Mouse (Mus musculus) right cerebral cortex, postnatal 10 days (tissue): ENCODE data around the gene Gm28308.

Experiments used
- DNase-seq, 2 experiments: peaks; one replicate each; pipeline ENCODE4 v3.0.0; 2021; ENCODE audit warnings: low spot score in 2 of 2

The Gm28308 gene

DNA sequence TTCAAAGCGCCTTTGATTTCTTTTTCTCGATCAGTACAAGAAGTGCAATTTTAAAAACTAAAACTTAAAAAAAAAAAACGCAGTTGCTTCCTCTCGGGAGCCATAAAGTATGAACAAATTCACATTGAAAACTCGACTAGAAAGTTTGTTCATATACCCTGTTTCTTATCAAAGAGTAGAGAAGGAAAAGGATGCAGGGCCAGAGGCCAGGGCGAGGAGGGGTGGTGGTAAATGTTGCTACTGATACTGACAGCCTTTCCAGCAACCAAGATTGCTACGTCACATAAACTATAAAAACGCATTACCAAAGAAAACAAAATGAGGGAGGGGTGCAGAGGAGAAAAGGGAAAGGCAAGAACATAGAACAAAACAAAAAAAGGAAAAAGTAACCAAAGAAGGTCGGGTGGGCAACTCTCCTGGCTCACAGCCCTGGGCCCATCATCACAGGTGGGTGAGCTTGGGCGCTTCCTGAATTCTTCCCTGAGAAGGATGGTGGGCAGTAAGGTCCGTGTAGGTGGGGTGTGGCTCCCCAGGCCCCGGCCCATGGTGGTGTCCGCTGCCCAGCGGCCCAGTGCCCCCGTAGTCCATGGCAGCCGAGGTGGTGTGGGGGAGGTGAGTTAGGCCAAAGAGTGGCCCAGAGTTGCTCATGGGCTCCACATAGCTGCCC is 43.5 kb downstream of the Gm28308 start:
- DNase-seq, result no peak

DNA sequence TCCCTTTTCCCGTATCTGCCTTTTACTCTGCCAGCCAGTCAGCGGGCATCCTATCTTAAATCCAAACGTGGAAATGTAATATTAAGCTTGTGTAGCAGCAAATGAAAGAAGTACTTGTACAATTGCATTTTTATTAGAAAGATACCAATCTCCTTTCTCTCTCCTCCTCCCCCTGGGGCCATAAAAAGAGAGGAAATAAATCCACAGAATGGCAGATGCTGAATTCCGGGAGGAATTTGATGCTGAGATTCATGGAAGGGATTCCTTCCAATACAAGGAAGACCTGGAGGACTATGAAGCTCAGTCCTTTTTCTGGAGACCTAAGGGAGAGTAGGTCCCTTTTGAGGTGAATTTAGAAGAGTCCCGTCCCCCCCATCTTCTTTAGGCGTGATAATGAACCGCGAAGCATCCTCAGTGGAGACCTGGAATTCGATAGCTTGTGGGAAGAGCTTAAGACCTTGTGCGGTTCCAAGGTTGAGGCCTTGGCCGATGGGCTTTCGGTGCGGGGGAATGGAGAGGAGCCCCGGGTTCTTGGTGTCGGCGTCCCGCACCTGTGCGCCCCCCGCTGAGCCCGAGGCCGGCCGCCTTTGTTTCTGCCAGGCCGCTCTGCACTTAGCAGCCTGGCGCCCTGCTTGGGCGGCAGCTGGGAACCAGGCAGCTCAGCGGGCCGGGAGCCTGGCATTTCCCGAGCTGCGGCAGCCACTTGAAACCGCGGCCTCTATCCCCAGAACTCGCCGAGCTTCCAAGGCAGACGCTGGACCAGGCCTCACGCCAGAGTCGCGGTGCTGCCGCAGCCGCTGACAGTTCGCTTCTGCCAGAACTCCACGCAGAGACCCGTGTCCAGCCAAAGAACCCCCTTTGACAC is 44.7 kb downstream of the Gm28308 start:
- DNase-seq, result no peak

DNA sequence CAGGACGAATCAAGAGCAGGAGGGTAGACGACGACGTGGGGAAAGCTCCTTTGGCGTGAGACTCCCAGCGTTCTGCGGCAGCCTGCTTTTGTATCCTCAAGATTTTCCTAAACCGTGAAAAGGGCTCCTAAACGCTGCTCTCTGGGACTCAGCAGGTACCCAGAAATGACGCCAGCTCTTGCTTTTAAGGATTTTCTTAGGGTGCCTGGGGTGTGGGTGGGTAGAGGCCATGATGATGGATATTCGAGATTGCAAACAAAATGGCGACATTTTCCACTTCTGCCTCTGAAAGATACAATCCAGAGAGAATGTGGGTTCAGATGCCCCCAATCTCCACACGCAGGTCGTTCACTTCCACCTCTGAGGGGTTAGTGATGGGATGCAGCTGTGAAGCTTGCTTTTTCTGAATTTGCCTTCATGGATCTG is 45.4 kb downstream of the Gm28308 start:
- no peak for DNase-seq

DNA sequence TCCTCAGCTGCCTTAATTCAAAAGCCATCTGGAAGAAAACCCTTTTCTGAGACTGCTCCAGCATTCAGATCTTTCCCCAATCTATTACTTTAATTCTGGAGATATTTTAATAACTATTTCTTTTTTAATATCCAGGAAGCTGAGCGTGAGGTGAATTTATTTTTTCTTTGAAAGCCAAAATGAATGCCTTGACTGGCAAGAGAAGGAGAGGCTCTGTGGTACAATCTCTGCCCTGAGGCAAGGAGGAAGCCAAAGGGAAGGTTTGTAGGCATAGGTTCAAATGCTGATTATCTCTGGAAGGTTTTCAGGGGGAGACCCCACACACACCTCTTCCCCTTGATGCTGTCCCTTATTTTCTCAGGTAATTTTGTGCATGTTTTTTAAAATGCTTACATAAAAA is 46.0 kb downstream of the Gm28308 start:
- DNase-seq, result no peak

DNA sequence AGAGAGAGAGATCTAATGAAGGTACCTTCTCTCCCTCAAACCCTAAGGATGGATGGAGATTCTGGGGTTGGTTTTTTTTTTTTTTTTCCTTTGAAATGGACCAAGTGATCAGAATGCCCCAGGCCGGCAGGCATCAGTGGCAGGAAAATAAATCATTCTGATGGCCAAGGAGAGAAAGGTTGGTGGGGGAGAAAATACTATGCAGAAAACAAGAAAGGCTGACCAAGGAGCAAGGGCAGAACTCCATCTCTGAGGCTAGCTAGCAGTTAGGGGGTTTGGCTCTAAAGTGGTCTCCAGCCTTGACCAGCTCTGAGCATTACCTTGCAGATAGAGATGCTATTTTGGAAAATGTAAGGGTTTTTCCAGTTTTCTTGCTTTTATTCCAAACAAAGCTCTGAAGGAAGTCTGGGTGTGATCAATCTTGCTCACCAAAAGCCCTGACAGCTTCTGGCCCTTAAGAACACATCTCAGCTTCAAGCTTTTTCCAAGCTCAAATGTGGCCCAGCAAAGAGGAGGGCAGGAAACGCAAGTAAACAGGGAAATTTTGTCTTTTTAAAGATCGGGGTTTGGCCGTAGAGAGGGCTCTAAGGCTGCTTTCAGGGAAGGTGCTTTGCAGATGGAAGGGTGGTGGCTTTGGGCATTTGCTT is 46.6 kb downstream of the Gm28308 start:
- DNase-seq, result no peak

DNA sequence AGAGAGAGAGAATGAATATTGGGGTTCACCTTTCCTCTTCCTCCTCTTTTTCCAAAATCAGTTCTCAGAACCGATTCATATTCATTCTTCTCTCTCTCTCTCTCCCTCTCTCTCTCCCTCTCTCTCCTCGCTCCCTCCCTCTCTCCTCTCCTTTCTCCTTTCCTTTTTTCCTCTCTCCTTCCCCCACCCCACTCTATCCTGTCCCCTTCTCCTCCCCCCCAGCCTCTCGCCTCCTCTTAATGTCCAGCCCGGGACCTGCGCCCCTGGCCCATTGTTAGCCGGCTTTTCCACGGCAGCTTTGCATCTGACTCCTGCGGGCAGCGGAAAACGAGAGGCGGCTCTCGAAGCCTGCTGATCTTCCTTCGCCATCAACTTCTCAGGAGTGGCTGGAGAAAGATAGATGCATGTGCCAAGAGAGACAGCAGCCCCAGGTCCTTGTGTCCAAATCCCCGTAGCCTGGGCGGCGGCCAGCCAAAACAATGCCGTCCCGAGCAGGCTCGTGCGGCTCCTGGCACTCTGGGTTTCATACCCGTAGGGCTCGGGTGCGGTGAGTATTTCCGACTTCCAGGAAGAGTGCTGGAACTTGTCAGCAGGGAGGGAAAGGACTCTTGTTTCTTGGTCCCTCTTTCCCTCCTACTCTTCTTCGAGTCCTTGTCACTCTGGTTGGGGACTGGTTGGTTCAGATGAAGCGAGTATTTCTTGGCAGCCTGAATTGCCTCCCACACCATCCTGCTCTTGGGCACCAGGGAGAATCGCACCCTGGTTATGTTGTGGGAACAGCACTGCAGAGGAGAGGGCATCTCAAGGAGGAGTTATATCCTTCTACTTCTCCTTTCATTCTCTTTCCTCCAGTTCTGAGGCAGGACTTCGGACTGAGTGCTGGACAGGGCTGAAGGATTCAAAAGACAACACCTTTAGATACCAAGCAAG is 47.4 kb downstream of the Gm28308 start:
- peak in 1 of 2 experiments; percentile 20 for DNase-seq

DNA sequence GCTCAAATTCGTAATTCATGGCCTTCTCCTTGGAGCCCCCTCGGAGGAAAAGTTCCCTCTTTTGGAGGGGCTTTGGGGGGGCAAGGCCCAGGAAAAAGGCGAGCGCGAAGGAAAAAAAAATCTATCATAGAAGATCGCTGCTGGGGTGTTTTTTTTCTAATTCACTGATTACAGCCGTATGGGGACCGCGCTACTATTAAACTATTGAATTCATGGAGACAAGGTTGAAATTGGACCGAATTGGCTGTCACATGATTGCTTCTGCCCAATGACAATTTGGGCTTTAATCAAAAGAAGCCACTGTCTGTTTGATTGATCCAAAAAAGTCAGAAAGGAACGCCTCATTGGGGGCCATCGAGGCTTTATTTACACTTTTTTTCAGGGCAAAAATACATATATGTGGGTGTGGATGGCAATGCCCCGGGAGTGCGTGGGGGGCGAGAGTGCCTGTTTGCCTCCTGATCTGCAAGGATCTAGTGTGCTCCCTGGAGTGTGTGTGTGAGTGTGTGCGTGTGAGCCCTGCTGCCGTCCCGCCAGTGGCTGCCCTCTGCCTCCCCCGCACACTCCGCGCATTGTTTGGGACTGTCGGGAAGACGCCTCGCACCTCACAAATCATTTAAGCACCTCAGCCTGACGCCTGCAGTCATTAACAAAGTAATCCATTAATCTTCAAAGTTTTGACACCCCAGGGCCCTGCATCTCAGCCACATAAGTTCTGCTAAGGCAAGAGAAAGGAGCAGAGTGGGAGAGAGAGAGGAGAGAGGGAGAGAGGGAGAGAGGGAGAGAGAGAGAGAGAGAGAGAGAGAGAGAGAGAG is 48.3 kb downstream of the Gm28308 start, which contains the start of gene Hoxa2:
Gene Hoxa2 (minus strand): TSS at position 206 of the 815 bp plus-strand sequence.
- peak in 1 of 2 experiments; percentile 17 for DNase-seq

DNA sequence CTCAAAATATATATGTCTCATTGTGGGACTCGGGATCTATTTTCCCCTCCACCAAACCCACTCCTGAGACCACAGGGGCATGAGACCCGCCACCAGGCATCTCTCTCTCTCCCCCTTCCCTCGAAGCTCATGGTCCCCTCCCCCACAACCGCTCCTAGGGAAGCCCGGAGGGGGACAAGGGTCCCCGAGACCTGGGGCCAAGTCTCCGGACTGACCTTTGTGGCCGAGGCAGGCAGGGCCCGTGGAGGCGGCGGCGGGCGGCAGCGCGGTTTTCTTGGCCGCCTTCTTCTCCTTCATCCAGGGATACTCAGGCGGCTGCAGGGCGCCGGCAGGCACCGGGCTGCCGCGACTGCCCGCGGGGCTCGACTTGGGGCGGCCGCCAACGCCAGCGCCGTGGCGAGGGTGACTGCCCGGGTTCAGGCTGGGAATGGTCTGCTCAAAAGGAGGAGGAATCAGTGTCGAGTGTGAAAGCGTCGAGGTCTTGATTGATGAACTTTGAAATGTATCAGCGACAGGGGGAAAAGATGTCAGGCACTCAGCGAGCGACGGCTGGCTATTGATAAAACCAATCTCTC is 49.0 kb downstream of the Gm28308 start:
- DNase-seq, result peak in 1 of 2 experiments; percentile 20

DNA sequence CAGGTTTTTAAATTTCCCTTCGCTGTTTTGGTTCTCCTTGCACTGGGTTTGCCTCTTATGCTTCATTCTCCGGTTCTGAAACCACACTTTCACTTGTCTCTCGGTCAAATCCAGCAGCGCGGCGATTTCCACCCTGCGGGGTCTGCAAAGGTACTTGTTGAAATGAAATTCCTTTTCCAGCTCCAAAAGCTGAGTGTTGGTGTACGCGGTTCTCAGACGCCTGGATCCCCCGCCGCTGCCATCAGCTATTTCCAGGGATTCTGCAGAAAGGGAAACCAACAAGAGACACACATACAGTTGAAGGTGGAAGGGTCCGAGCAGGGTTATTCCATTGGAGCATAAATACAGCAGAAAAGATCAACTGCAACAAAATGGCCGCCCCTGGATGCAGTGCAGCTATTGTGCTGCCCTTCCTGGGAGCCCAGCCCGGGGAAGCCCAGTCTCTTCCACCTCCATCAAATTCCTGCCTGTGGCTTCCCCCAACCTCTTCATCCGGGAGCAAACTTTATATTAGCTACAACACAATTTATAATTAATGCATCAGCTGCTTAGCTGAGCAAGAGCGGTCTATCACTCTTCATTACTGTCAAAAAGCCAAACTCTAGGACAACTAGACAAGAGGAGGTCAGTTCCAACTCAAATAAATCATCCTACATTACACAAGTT is 49.6 kb downstream of the Gm28308 start:
- DNase-seq, result peak in 1 of 2 experiments; percentile 21

DNA sequence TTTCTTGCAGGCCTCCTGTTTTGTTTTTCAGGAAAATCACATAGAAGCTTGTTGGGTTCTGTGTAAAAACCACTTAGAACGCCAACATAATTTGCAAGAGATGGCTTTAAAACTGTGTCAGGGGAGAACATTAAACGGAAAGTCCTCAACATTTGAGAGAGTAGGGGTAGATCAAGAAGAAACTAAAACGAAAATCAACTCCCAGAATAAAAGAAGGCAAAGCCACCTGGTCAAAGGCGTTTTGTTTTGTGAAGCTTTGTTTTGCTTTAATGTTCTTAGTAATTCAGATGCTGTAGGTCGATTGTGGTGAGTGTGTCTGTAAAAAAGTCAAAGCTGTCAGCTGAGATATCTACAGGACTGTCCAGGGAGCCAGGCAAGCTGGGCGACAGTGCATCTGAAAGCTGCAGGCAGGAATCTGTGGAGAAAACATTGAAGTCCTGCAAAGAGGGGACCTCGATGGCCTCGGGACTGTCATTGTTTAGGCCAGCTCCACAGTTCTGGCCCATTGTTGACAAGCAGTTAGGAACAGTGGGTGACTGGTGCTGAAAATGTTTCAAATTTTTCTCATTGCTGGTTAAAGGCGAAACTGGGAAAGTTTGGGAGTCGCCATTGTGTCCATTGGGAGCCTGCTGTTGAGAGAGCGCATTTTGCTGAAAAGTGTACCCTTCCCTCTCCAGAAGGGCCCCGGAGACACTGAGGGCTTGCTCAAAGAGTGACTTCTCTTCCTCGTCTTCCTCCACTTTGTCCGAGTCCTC is 50.4 kb downstream of the Gm28308 start:
- DNase-seq, result peak in 1 of 2 experiments; percentile 15

DNA sequence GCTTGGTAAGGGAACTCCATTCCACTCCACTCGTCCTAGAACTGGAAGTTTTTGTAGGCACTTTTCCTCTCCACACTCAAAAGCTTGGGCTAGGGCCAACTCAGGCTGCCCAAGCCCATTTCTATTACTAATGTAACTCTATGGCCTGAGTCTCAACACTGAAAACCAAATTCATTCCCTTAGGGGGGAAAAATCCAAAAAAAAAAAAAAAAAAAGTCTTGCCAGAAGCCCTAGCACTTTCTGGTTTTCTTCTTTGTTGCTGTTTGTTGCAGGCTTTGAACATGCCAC is 51.1 kb downstream of the Gm28308 start:
- DNase-seq, result no peak

DNA sequence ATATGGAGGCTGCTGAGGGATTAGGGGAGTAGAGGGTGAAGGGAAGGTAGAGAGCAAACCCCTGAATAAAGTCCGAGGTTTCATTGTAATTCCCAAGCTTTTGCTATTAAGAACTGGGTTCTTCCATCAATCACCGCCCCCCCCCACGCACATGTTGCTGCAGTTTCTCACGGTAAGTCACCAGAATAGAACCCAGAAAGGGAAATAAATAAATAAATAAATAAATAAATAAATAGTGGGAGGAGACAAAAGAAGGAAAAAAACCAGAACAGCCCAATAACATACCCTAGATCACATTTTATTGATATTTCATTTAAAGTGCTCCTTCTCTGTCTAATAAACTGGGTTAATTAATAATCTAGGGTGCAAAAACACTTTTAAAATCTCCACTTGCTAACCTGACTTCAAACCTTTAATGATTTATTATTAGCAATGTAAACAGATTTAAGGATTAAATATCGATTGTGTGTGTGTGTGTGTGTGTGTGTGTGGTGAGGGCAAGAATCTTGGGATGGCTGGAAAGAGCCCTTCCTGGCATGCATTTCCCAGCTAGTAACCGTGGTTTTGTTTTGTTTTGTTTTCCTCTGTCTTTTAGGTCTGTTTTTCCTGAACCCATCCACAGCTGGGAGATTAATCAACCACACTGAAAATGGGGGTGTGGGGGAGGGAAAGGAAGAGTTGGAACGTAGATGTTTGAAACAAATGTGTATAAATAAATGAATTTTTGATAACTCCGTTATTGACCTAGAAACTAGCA is 51.6 kb downstream of the Gm28308 start:
- peak in 1 of 2 experiments; percentile 15 for DNase-seq

DNA sequence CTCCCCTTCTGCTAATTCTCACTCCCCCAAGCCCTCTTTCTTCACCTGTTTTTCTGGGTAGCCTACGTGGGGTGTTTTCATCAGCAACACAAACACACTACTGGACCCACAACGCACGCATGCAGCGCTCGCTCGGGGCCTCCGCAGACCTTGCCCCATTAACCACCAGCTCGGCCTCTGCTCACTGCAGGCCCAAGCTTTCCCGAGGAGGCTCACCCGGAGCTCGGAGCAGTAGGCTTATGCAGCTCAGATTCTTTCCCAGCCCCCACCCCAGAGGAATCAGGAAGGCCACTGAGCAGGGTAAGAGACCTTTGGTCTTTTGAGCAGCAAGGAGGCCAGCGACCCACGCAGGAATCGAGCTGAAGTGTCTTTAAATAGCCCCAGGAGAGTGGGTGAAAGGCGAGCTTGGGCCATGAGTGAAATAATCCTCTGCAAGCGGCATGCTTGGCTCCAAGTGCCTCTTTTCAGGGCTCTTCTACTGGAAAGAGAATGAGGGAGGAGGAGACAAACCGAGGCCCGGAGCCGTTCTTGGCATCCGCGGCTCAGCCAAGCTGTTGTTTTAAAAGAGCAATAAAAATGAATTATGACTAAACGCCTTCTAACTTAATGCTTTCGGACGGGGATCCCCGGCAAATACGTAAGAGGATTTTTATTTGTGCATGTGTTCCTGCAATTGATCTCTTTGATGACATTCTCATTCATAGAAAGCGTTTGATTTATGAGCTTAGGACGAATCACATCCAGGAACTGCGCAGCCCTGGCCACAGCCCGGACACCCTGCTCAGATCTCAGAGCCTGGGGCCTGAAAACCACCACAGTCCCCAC is 52.4 kb downstream of the Gm28308 start:
- DNase-seq, result peak in 1 of 2 experiments; percentile 19

DNA sequence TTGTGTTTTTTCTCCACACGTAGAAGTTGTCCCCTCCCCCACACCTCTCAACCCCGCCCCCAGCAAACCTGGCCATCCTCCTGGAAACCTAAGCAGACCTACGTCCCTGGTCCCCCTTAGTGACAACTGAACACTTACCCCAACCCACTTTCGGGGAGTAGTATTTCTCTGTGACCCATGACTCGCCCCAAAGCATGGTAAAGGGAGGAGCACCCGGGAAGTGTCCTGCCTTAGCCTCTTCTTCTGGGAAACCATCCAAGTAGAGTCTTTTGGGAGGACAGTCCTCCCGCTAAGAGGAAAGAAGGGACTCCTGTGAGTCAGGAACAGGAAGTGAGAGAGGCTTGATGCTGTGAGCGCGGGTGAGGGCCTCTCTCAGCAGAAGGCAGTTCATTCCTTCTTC is 53.2 kb downstream of the Gm28308 start:
- DNase-seq, result peak in 1 of 2 experiments; percentile 15

DNA sequence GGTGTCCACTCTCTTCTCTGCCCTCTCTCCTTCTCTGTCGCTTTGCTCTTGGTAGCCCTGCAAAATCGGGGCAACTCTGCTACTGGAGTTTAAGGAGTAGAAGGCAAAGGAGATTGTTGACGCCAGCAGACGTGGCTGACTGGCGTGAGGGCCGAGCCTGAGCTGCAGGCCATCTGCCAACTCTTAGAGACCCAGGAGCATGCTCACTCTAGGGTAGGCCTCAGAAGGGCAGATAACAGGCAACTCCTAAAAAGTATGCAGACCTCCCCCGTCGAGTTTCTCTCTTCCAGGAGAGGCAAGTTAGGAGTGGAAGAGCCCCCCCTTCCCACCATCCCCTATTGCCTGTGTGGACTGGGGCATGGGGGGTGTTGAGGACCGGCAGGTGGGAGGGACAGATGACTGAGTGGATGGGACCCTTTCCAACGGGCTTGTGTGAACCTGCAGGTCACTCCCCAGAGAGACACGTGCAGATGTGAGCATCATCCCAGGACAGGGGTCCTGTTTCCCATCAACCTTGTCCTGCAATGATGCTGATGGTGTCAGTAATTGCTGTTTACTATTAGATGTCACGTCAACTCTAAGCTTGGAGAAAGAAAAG is 53.9 kb downstream of the Gm28308 start:
- peak in 1 of 2 experiments; percentile 21 for DNase-seq

DNA sequence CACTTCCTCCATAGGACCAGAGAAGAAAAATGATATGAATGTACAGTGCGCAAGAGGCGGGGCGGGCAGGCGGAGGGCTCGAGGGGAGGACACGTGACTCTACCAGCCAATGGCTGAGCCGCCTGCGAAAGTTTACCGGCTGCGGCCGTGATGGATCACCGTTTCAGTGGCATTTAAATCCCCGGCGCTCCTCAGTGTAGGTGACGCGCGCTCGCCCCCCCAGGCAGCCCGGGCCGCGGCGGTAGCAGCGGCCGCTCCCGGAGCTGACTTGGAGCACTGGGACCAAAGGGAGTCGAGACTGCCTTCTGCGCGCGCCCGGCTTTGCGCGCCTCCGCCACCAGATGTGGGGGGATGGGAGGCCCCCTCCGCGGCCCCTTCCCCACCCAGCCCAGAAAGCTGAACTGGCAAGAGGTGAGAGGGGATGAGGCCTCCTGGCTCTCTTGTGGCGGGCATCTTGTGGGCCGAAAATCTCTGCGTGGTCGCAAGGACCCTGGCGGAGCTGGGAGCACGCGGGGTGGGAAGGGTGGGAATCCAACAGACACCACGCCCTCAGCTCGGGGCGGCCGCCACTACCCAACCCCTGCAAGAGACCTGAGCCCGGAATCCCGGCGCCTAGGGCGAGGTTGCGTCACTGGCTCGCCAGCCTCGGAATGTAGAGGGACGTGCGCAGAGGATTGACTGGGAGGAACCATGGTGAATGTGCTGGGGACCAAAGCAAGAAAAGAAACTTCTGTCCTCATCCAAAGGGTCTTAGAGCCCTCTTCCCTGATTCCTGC is 54.7 kb downstream of the Gm28308 start, which contains the start of gene Hoxa1:
Gene Hoxa1 (minus strand): TSS at position 42 of the 776 bp plus-strand sequence.
- peak in 1 of 2 experiments; percentile 24 for DNase-seq
